Mouse (Mus musculus): ENCODE measurements around the gene Arr3.

The Arr3 gene

GRCm38 (mm10) chrX:100605314-100605713, at the start of gene Arr3:
Gene Arr3 (plus strand): TSS chrX:100605497.
- no peak for DNase-seq (ENCODE audit: low read depth, low spot score)

- no peak for DNase-seq (ENCODE audit: low read depth, low spot score)
These were observed 49.3 kb upstream of the Arr3 start for GRCm38 (mm10) chrX:100556026-100556425.

- no peak for DNase-seq (ENCODE audit: low read depth, low spot score)
These were observed 39.6 kb upstream of the Arr3 start for GRCm38 (mm10) chrX:100565696-100566095.

- DNase-seq (ENCODE audit: low read depth, low spot score): no peak
These were observed 33.3 kb upstream of the Arr3 start, which contains the start of gene Awat1 for GRCm38 (mm10) chrX:100571951-100572350. Gene Awat1 (plus strand): TSS chrX:100572251.

- DNase-seq (ENCODE audit: low read depth, low spot score): no peak
These were observed 10.5 kb upstream of the Arr3 start, which contains the start of gene P2ry4 for GRCm38 (mm10) chrX:100594791-100595190. Gene P2ry4 (minus strand): TSS chrX:100594869.

DNA sequence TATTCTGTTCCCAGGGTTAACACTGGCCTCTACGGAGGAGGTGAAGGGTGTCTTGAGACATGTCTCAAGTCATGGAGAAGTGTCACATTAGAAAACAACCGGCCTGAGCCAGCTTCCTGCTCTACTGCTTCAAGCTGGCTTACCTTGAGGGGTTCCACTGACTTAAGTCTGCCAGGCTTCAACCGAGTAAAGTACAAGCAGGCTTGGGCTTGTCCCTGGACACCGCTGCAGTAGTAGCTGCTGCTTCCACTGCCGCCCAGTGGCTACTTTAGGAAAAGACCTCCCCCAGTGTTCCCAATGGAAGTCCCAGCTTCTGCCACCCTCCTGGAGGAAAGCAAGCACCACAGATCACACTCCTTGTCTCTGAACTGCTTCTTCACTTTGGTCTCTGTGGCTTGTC, 7.9 kb upstream of the Arr3 start:
- DNase-seq (ENCODE audit: low read depth, low spot score): no peak

DNA sequence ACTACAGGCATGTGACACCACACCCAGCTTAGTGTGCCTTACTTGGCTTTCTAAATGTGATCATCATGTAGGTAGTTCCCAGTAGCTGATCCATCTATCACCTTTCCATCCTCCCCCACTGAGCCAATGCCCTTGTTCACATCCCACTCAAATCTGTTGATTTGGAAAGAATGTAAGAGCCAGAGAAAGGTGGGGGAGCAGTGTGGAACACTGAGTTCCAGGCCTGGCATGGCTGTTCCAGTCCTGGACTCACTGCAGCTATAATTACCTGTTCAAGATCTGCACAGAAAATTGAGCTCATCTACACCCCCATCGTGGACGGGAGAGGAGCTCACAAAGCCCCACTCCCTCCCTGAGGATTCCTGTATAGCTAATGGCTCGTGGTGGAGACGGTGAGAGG, 5.5 kb upstream of the Arr3 start:
- no peak for DNase-seq (ENCODE audit: low read depth, low spot score)

DNA sequence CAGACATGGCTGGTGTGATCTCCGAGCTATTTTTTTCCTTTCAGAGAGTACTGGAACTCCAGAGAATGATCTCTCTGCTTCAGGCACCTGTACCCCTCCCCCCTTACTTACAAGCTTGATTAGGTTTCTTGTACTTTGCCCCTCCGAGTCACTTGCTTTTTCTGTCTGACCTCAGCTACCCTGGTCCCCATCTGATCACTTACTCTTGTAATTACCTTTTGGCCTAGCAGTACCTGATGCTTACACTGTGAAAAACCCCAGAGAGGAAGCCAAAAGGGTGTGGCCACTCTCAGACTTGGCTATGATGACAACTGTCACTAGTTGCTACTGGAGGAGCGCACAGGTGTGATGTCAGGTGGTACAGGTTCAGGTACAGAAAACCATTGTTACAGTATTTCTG, 13.2 kb downstream of the Arr3 start:
- no peak for DNase-seq (ENCODE audit: low read depth, low spot score)

DNA sequence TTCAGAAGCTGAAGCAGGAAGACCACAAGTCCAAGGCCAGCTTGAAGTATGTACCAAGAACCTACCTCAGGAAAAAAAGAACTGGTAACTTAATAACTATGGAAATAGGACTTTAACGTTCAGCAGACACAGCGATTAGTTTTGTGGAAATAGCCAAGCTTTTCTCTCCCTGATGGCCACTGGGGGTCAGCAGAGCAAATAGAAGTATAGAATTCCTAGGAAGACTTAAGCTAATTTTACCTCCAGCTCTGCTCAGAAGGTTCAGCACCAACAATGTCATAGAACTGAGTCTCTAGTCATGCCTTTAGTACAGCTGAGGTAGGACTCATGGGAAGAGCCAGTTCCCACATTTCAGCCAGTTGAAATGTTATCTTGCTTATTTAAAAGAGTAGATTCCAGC, 16.1 kb downstream of the Arr3 start:
- no peak for DNase-seq (ENCODE audit: low read depth, low spot score)

DNA sequence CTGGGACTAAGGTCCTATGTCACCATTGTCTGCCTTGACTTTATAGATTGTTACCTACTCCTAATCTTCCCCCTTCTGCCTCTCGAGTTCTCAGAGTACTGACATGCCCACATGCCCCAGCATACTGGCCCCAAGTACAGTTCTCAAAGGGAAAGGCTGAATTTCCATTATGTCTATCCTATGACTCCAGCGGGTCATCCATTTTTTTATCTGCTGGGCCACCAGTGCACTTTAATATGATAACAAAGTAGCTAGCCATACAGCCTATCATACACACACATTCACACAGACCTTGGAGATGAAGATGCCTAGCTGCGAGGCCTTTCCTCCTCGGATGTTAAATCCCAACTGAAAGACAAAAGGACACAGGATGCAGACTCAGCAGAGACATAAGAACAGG, 18.9 kb downstream of the Arr3 start:
- DNase-seq (ENCODE audit: low read depth, low spot score): no peak

DNA sequence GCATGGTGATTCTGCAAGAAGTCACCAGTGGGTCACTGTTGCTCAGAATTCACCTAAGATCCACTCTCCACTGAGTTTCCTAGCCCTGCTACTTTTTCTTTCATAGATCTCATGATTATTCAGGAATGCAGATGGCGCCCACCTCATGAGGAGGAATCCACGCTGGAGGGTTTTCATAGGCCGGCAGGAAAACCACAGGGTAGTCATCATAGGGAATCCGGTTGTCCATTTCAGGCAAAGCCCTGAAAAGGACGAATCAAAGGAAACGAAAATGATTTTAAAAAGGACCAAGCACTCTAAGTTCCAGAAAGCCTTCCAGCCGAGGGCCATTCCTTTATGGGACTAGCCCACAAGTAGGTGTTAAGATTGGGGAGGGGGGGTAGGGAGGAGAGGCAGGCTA, 19.8 kb downstream of the Arr3 start:
- no peak for DNase-seq (ENCODE audit: low read depth, low spot score)

GRCm38 (mm10) chrX:100625546-100625801, 20.2 kb downstream of the Arr3 start, which contains the start of gene Kif4:
Gene Kif4 (plus strand): TSS chrX:100625737.
- DNase-seq (ENCODE audit: low read depth, low spot score): no peak

DNA sequence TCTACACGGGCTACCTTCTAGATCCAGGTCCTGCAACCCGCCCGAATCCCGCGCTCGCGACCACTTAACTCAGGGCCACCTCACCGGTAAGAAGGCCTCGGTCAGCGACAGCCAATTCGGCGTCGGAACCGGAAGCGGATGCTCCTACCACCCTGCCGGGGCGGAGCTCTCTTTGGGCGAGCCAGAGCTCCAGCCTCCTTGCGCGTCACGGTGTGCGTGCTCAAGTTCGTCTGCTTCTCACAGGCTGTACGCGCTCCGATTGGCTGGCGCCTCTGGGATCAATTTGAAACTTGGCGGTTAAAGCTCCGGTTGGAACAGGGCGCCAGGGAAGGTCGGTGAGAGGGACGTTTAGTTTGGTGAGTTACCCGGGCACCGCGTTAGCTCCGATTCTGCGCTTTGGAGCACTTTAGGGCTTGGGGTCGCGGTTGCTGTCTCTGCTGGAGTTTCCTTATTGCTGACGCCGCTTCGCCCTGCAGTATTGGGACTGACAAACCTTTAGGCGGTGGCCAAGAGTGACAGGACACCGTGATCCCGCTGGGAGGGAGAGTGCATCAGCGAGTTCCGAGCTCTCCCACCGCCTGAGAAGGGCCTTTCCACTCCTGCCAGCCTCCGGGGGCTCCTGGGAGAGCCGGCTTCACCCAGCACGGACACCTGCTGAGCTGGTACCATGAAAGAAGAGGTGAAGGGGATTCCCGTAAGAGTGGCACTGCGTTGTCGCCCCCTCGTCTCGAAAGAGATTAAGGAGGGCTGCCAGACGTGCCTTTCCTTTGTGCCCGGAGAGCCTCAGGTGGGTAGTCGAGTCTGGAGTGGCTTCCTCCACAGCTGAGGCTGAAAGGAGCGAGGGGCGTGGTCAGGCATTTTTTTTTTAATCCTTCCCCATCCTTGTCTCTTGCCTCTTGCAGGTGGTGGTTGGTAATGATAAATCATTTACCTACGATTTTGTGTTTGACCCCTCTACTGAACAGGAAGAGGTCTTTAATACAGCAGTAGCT, 20.8 kb downstream of the Arr3 start, which contains the start of gene Pdzd11:
TSS of gene Pdzd11 (minus strand) at position 767 of the 992 bp plus-strand sequence.
- DNase-seq (ENCODE audit: low read depth, low spot score): peak; percentile 80

DNA sequence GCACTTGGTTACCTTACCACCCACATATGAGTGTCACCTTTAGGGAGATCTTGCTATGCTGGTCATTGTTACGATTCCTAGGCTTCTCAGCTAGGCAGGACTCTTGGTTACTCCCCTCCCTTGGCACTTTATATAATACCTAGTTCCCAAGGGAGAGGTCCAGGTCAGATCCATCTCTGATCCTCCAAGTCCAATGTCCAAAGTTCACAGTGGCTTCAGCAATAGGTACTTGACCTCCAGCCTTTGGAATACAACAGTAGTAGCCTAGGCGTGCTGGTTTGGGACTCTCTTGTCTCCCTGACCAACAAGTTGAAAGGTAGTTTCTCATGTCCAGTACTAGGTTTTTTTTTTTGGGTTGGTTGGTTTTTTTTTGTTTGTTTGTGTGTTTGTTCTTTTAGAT, 23.8 kb downstream of the Arr3 start:
- DNase-seq (ENCODE audit: low read depth, low spot score): no peak

GRCm38 (mm10) chrX:100638477-100638876, 33.2 kb downstream of the Arr3 start:
- DNase-seq (ENCODE audit: low read depth, low spot score): no peak

DNA sequence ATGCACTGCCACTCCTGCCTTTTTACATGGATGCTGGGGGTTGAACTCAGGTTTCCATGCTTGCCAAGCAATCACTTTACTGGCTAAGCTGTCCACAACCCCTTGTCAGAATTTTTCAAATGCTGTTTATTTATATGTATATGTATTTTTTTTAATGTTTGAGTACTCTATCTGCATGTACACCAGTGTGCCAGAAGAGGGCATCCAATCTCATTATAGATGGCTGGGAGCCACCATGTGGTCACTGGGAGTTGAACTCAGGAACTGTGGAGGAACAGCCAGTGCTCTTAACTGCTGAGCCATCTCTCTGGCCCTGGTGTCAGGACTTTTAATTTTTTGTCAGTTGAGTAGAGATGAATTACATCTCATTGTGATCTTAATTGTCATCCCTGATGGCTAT, 47.6 kb downstream of the Arr3 start:
- no peak for DNase-seq (ENCODE audit: low read depth, low spot score)

- no peak for DNase-seq (ENCODE audit: low read depth, low spot score)
These were observed 59.5 kb downstream of the Arr3 start for GRCm38 (mm10) chrX:100664825-100665224.
